Mouse (Mus musculus) forebrain, embryonic 14.5 days (tissue): Measurements from ENCODE around the gene Best3. TPM values are rescaled to one million over a fixed set of nuclear protein-coding genes. Genes with fewer than 3 reads are reported as not detected.
A peak's percentile ranks its signal among the peaks of the same experiment; 100 is the strongest.

Experiments
- ATAC-seq: fragments of 200-750 bp; cut with Nextera tagmentation; 2 replicates; pipeline ENCODE4 v1.8.0; 2017; ENCODE audit warnings: mild to moderate bottlenecking, moderate library complexity
- DNase-seq: peaks from one replicate; pipeline ENCODE4 v3.0.0-alpha.2; 2015; ENCODE audit warnings: low spot score
- H3K27ac ChIP-seq: fragments of 300-500 bp; sonication (generic); 2 replicates; pipeline ENCODE4 v1.5.1; 2014; ENCODE audit warnings: low read depth, mild to moderate bottlenecking, control low read depth, low read length, moderate library complexity
- H3K27me3 ChIP-seq: fragments of 300-500 bp; sonication (generic); replicated peaks from 2 replicates; pipeline ENCODE4 v1.6.1; 2014; ENCODE audit warnings: low read length, control low read depth, mixed read lengths; ENCODE audit not compliant: control insufficient read depth, insufficient read depth
- H3K36me3 ChIP-seq: fragments of 300-500 bp; sonication (generic); 2 replicates; pipeline ENCODE4 v1.6.1; 2014; ENCODE audit warnings: low read length, control low read depth; ENCODE audit not compliant: control insufficient read depth, insufficient read depth
- H3K4me1 ChIP-seq: fragments of 300-500 bp; sonication (generic); 2 replicates; pipeline ENCODE4 v1.6.1; 2014; ENCODE audit warnings: antibody characterized with exemption, low read length, control low read depth; ENCODE audit not compliant: control insufficient read depth, insufficient read depth
- H3K4me2 ChIP-seq: fragments of 300-500 bp; sonication (generic); 2 replicates; pipeline ENCODE4 v1.6.1; 2014; ENCODE audit warnings: mild to moderate bottlenecking, control low read depth, low read length
- H3K4me3 ChIP-seq: fragments of 300-500 bp; sonication (generic); 2 replicates; pipeline ENCODE4 v1.5.1; 2014; ENCODE audit warnings: low read depth, low read length, control low read depth
- H3K9ac ChIP-seq: fragments of 300-500 bp; sonication (generic); 2 replicates; pipeline ENCODE4 v1.6.1; 2014; ENCODE audit warnings: mild to moderate bottlenecking, low read length, control low read depth, moderate library complexity
- H3K9me3 ChIP-seq: fragments of 300-500 bp; sonication (generic); replicated peaks from 2 replicates; pipeline ENCODE4 v1.6.1; 2016; ENCODE audit warnings: low read length, control low read depth, mixed read lengths; ENCODE audit not compliant: control insufficient read depth
- WGBS: fragments of 180-500 bp; shearing (Covaris S2); extraction: QIAGEN DNeasy Blood & Tissue Kit; methylation state at CpG from one replicate; pipeline ENCODE4 v1.1.7; 2014; 5-methylcytosine and 5-hydroxymethylcytosine counted together
- polyA plus RNA-seq: library from polyadenylated mRNA; unstranded; fragments of >200 nt; fragmentation: Nextera tagmentation; extraction: Ambion mirVana; gene quantifications from 2 replicates; pipeline ENCODE4 v1.2.1, GENCODE M21; 2014

The Best3 gene
- polyA plus RNA-seq, 1 experiment from 2014 or later = not detected

GRCm38 (mm10) chr10:116968741-116969140 lies 17.4 kb upstream of the Best3 start:
- Histone ChIP-seq H3K27me3 (no peaks in the 10 kb centered on the region), H3K4me2 (no peak overlapping the region), H3K36me3 (no peaks in the 10 kb centered on the region), H3K9ac (no peak overlapping the region), H3K9me3 (no peaks in the 10 kb centered on the region), H3K27ac (no peak overlapping the region), H3K4me3 (no peak overlapping the region), H3K4me1 (no peaks in the 10 kb centered on the region)
- WGBS = 89% methylated on average over 4 of the region's 4 CpGs
- no peak for ATAC-seq
- DNase-seq = no peak

- no peaks in the 10 kb centered on the region for H3K27me3 ChIP-seq
- no peaks in the 10 kb centered on the region for H3K9me3 ChIP-seq
- H3K4me1 ChIP-seq = no peaks in the 10 kb centered on the region
- DNase-seq (no peak), ATAC-seq (no peak)
- no peak within 1 kb of the TSS for H3K4me2 ChIP-seq
- H3K9ac ChIP-seq = no peak within 1 kb of the TSS
- no peak within 1 kb of the TSS for H3K4me3 ChIP-seq
- no peaks in the 10 kb centered on the region for H3K36me3 ChIP-seq
- no peak within 1 kb of the TSS for H3K27ac ChIP-seq
- 96% methylated on average over 6 of the region's 6 CpGs for WGBS
Measured at GRCm38 (mm10) chr10:116972509-116972908, 13.6 kb upstream of the Best3 start, which contains the start of gene Gm10271. Gene Gm10271 (minus strand): TSS chr10:116972609.

- no peaks in the 10 kb centered on the region for H3K9me3 ChIP-seq
- whole genome bisulfite sequencing = 82% methylated on average over 4 of the region's 4 CpGs
Measured at GRCm38 (mm10) chr10:116977455-116977854, 8.7 kb upstream of the Best3 start.

GRCm38 (mm10) chr10:116977858-116978257 lies 8.3 kb upstream of the Best3 start:
- H3K27me3 ChIP-seq = no peaks in the 10 kb centered on the region
- H3K36me3 ChIP-seq = no peaks in the 10 kb centered on the region
- no peaks in the 10 kb centered on the region for H3K9me3 ChIP-seq
- H3K9ac ChIP-seq = no peak overlapping the region
- no peak overlapping the region for H3K4me2 ChIP-seq
- no peaks in the 10 kb centered on the region for H3K4me1 ChIP-seq
- no peak overlapping the region for H3K4me3 ChIP-seq
- H3K27ac ChIP-seq = no peak overlapping the region
- DNase-seq (no peak), ATAC-seq (no peak)
- 80% methylated on average over 2 of the region's 2 CpGs for WGBS

More at GRCm38 (mm10) chr10:116977455-116977854, 8.7 kb upstream of the Best3 start:
- Histone ChIP-seq H3K4me3 (no peak overlapping the region), H3K27me3 (no peaks in the 10 kb centered on the region), H3K36me3 (no peaks in the 10 kb centered on the region), H3K27ac (no peak overlapping the region), H3K4me1 (no peaks in the 10 kb centered on the region), H3K9ac (no peak overlapping the region), H3K4me2 (no peak overlapping the region)
- ATAC-seq (no peak), DNase-seq (no peak)

GRCm38 (mm10) chr10:116978841-116979240 lies 7.3 kb upstream of the Best3 start:
- WGBS = 89% methylated on average over 9 of the region's 9 CpGs
- Histone ChIP-seq H3K27ac (no peak overlapping the region), H3K4me3 (no peak overlapping the region), H3K27me3 (no peaks in the 10 kb centered on the region), H3K36me3 (no peaks in the 10 kb centered on the region), H3K9ac (no peak overlapping the region), H3K9me3 (no peaks in the 10 kb centered on the region), H3K4me2 (no peak overlapping the region), H3K4me1 (no peaks in the 10 kb centered on the region)
- ATAC-seq (no peak), DNase-seq (no peak)

GRCm38 (mm10) chr10:116980273-116980672 lies 5.8 kb upstream of the Best3 start:
- H3K4me2 ChIP-seq = no peak overlapping the region
- ATAC-seq (no peak), DNase-seq (no peak)
- H3K9me3 ChIP-seq = no peaks in the 10 kb centered on the region
- no peak overlapping the region for H3K27ac ChIP-seq
- no peaks in the 10 kb centered on the region for H3K36me3 ChIP-seq
- WGBS = 83% methylated on average over 4 of the region's 4 CpGs
- H3K9ac ChIP-seq = no peak overlapping the region
- H3K4me1 ChIP-seq = no peaks in the 10 kb centered on the region
- H3K4me3 ChIP-seq = no peak overlapping the region
- no peaks in the 10 kb centered on the region for H3K27me3 ChIP-seq

- WGBS = 77% methylated on average over 3 of the region's 3 CpGs
- DNase-seq (peak; percentile 8), ATAC-seq (no peak)
- H3K4me1 ChIP-seq = no peaks in the 10 kb centered on the region
- no peaks in the 10 kb centered on the region for H3K27me3 ChIP-seq
- no peak overlapping the region for H3K4me2 ChIP-seq
- no peaks in the 10 kb centered on the region for H3K9me3 ChIP-seq
- no peak overlapping the region for H3K4me3 ChIP-seq
- no peak overlapping the region for H3K27ac ChIP-seq
- no peaks in the 10 kb centered on the region for H3K36me3 ChIP-seq
- H3K9ac ChIP-seq = no peak overlapping the region
Measured at GRCm38 (mm10) chr10:116980888-116981287, 5.2 kb upstream of the Best3 start.

- no peaks in the 10 kb centered on the region for H3K9me3 ChIP-seq
- H3K27me3 ChIP-seq = no peaks in the 10 kb centered on the region
- H3K4me1 ChIP-seq = peaks cover 4% of the 10 kb centered on the region; the same call in 1 of the 2 replicates
- no peak overlapping the region for H3K27ac ChIP-seq
- DNase-seq = no peak
- H3K4me3 ChIP-seq = no peak overlapping the region
- no peaks in the 10 kb centered on the region for H3K36me3 ChIP-seq
- no peak for ATAC-seq
- 80% methylated on average over 3 of the region's 4 CpGs for WGBS
- no peak overlapping the region for H3K9ac ChIP-seq
- no peak overlapping the region for H3K4me2 ChIP-seq
Measured at GRCm38 (mm10) chr10:116982526-116982925, 3.6 kb upstream of the Best3 start.

GRCm38 (mm10) chr10:116984836-116985235 lies 1.3 kb upstream of the Best3 start:
- no peak overlapping the region for H3K4me2 ChIP-seq
- no peak overlapping the region for H3K27ac ChIP-seq
- H3K4me3 ChIP-seq = no peak overlapping the region
- no peak overlapping the region for H3K9ac ChIP-seq
- H3K4me1 ChIP-seq = peaks cover 4% of the 10 kb centered on the region; the same call in 1 of the 2 replicates
- ATAC-seq = no peak
- no peaks in the 10 kb centered on the region for H3K36me3 ChIP-seq
- WGBS = 58% methylated on average over 12 of the region's 12 CpGs
- H3K27me3 ChIP-seq = no peaks in the 10 kb centered on the region
- peak; percentile 15 for DNase-seq
- no peaks in the 10 kb centered on the region for H3K9me3 ChIP-seq
